Mouse (Mus musculus) 3T3-L1 (cell line): ENCODE results near the gene Ttll7.
A peak's percentile ranks its signal among the peaks of the same experiment; 100 is the strongest.

Experiments used
- DNase-seq: peaks from one replicate; pipeline ENCODE4 v3.0.0-alpha.2; 2015; ENCODE audit warnings: low read depth, low spot score

Gene Ttll7

DNA sequence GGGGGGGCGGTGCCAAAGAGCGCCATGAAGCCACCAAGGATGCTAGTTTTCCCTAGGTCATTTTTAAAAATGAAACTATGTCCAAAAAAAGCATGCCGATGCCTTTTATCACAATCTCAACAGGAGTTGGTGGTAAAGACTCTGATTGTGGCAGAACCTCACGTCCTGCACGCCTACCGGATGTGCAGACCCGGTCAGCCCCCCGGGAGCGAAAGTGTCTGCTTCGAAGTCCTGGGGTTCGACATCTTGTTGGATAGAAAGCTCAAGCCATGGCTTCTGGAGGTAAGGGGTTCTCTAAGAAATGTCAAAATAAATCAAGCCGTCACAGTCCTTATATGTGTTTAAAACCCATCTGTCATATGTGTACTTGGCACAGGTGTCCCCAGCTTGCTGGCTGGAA lies 60.9 kb downstream of the Ttll7 start:
- no peak for DNase-seq

- peak; percentile 86 for DNase-seq
Measured at GRCm38 (mm10) chr3:146914798-146915197, 62.6 kb downstream of the Ttll7 start.

DNA sequence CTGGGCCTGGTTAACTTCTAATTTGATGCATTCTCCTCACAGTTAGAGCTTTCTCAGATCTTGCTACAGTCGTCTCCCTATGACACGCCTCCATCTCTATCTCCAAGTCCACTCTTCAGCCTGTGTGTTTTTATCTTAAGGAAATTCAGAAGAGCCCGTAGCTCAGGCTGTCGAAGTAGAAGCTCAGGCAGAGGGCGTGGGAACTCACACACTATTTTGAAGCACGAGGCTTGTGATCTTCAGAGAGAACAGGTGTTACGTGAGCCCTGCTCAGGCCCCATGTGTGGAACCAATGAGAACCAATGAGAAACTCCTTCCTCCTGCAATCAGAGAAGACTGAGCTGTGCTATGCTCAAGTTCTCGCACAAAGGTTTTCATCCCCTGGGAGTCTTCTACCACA lies 65.7 kb downstream of the Ttll7 start:
- DNase-seq: no peak

- no peak for DNase-seq
Measured at GRCm38 (mm10) chr3:146918323-146918722, 66.2 kb downstream of the Ttll7 start.

DNA sequence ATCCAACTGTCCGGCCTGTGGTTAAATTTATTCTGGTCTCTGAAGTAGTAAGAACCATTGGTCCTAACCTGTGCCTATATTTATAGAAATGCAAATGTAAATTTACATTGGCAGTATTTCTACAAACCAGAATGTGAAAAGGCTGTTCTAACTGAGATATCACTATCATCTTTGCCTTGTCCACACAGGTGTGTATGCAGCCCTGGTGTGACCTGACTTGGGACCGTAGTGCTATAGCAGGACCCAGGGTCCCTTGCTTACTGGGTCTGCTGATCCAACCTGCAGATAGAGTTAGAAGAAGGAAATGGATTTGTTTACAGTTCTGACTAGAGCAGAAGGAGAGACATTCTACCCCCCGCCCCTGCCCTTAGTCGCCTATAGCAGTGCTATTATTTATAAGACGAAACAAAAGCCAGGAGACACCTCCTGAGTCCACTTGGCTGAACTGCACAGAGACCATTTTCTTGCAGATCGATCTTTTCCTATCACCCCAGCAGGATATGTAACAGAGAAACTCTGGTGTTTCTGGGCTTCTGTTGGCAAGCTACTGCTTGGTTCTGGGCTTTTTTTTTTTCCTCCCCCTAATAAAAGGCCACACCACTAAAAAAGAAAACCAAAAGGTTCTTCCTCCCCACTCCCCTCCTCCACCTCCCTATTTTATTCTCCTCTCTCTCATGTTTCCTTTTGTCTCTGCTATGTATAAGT lies 75.3 kb downstream of the Ttll7 start:
- no peak for DNase-seq

GRCm38 (mm10) chr3:146928141-146928540 lies 76.0 kb downstream of the Ttll7 start:
- no peak for DNase-seq

DNA sequence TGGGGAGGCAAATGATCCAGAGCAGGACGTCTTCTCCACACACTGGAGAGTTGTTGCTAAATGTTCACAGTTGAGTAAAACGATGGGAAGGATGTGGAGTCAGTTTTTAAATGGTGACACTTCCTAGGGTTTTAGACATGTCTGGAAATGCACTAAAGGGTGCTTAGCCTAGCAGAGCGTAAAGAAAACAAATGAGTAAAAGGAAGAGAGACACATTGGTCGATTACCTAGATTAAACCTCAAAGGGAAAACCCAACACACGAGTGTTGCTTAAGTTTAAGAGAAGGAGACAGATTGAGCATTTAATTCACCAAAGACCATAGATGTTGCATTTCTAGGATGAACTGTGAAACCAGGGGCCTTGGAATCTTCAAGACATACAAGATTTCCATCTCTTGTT lies 76.8 kb downstream of the Ttll7 start:
- DNase-seq: no peak

DNA sequence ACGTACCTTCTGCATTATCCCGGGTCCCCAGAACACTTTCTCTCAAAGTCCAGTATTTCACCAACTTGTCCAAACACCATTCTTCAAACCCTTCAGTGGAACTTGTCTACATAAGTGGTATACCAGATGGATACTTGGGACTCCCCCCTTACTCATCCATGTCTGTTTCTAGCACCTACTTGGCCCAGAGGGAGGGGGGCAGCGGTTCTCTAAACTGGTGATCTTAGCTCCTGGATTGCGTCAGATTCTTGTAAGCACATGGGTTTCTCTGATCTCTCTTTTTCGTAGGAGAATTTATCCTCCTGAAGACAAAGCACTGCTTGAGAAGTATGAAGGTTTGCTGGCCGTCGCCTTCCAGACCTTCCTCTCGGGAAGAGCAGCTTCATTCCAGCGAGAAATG lies 79.0 kb downstream of the Ttll7 start:
- DNase-seq: no peak

- DNase-seq: no peak
Measured at GRCm38 (mm10) chr3:146932506-146932905, 80.3 kb downstream of the Ttll7 start.

DNA sequence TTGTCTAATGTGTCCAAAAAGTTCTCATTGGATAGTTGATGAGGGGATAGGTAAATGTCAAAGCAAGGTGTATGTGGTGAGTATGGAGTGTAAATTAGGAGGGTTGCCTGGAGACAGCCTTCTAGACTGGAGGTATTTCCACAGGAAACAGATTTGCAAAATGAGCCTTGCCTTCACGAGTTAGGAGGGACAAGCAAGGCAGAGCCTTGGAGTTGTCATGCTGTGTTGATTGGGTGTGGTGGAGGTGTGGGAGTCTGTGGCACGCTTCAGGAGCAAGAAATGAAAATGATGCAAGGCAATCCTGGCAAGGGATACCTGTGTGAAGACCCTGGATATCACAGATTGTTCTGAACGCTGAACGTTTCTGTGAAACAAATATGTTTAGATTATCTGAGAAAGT lies 84.7 kb downstream of the Ttll7 start:
- DNase-seq: no peak

DNA sequence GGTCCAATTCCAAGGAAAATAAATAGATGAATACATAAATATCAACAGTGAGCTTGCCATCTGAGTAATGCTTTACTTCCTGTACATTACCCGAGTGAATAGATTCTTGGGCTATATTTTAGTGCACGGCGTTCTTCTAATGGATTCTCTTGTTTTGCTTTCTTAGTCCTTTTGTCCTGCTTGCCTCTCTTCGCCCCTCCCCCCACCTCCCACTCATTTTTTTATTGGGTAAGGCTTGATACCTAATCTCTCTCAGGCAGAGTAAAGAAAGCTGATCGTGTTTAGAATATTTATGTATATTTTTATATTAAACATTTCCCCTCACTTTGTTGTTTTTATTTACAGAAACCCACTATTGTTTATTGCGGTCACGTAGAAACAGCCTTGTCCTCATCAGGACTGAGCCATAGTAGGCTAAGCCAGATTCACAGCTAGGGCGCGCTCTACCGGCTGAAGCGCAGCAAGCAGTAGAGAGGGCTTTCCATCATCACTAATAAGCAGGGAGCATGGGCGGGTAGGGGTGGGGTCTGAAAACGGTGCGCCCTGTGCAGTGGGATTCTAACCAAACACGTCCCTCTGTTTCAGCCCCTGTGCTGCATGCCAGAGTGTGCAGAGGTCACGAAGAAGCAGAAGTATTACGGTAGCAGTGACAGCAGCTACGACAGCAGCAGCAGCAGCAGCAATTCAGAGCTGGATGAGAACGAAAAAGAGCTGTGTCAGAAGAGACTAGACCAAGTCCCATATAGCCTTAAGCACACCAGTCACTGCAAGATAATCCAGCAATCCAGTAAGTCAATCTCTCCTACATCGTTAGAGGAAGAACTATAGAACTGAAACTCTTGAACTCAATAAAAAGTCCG lies 87.5 kb downstream of the Ttll7 start:
- DNase-seq: no peak

DNA sequence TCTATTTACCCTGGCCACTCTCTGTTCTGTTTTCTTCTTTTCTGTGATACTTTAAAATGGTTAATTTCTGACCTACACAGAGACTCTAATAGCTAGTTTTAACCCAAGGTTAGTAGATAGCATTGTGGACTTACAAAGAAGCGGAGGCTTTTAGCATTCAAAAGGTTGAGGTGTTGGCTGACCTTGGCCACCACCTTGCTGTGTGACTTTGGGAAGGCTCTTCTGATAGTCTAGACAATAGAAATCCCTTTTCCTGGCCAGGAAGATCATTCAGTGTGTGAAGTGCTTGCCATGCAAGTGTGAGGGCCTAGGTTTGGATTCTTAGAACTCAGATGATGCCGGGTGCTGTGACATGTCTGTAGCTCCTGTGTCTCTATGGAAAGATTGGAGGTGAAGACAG lies 90.9 kb downstream of the Ttll7 start:
- DNase-seq: no peak

GRCm38 (mm10) chr3:146945342-146945741 lies 93.2 kb downstream of the Ttll7 start:
- no peak for DNase-seq

GRCm38 (mm10) chr3:146945887-146946286 lies 93.7 kb downstream of the Ttll7 start:
- peak; percentile 86 for DNase-seq

GRCm38 (mm10) chr3:146946641-146947040 lies 94.5 kb downstream of the Ttll7 start:
- DNase-seq: no peak

DNA sequence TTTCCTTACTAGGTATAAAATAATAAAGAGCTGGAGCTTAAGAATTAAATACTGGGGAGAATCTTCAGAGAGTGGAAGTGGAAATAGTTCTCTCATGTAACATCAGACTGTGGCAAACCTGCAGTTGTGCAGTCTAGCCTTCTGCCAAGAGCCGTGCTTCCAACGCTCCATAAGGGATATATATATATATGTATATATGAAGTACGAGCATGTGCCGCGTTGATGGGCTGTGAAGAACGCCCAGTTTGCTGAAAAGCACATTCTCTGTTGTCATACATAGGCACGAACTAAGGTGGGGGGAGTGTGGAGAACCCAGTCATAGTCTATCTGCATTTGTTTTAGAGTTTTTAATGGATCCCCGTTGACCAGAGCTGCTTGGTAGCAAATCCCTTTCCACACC lies 104.6 kb downstream of the Ttll7 start:
- DNase-seq: no peak

DNA sequence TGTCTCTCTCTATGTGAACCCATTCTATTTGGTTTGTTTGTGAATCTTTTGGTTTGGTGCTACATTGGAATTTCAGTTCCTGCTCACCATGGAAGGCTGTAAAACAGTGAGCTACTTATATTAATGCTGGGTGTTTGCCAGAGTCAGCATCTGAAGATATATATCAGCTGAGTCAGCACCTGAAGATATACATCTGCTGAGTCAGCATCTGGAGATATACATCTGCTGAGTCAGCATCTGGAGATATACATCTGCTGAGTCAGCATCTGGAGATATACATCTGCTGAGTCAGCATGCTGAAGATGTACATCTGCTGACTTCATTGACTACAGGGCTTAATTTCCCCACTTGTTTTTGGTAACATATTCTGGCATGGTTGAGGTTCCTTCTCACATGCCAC lies 110.7 kb downstream of the Ttll7 start:
- DNase-seq: peak; percentile 10

DNA sequence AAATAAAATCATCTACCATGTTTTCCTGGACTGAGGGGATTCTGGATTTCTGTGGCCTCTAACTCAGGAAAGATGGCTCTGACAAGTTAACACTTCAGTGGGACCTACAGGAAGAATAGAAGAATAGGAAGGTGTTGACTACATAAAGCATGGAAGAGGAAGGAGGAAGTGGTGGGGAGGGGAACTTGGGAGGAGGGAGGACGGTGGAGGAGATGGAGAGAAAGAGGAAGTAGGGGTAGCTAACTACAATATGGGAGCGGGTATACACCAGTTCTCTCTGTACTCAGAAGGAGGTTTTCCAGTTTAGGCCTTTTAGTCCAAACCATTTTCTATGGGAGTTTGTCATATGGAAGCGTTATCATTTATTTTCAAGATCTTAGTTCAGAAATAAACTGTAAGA lies 112.2 kb downstream of the Ttll7 start:
- no peak for DNase-seq

DNA sequence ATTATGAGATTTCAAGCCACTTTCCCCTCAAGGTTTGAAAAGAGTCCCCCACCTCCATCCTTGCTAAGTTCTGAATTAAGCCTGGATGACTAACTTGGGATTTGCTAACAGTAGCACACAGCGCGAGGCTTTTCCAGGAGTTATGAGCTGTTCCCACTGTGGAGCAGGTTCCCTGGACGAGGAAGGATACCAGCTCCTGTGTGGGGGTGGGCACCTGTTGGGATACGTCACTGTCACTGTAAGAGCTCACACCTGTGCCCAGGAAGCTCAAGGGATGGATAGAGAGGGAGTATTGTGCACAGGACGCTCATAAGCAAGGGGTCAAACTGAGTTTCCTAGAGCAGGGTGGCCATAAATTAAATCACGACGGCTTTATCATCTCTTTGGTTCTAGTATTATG lies 115.1 kb downstream of the Ttll7 start:
- no peak for DNase-seq

DNA sequence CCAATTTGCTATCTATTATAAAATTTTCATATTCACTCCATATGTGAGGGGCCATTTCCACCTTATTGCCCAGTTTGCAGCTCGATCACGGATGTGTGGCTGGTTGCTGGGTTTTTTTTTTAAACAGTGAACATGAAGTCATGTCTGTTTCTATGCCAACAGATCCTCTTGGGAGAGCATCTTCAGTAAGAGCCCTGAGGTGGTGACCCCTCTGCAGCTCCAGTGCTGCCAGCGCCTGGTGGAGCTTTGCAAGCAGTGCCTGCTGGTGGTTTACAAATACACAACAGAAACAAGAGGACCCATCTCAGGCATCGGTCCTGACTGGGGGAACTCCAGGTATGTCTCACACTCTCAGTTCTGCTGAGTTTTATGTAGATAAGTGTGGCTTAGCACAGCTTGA lies 115.7 kb downstream of the Ttll7 start:
- no peak for DNase-seq

DNA sequence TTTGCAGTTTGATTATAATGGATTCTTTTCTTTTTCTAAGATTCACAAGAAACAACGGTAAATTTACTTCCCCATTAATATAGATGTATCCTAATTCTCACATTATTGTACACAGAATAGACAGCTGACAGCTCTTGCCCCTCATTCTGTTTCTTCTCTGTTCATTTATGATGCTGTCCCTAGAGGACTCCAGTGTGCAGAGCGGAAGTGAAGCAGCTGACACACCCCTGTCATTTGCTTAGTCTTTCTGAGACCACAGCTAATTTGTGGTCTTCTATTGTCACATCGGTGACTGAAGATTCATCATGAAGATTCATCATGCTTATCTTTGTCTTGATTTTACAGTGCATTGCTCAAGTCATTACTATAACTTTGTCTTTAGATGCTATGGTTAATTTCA lies 126.1 kb downstream of the Ttll7 start:
- no peak for DNase-seq

DNA sequence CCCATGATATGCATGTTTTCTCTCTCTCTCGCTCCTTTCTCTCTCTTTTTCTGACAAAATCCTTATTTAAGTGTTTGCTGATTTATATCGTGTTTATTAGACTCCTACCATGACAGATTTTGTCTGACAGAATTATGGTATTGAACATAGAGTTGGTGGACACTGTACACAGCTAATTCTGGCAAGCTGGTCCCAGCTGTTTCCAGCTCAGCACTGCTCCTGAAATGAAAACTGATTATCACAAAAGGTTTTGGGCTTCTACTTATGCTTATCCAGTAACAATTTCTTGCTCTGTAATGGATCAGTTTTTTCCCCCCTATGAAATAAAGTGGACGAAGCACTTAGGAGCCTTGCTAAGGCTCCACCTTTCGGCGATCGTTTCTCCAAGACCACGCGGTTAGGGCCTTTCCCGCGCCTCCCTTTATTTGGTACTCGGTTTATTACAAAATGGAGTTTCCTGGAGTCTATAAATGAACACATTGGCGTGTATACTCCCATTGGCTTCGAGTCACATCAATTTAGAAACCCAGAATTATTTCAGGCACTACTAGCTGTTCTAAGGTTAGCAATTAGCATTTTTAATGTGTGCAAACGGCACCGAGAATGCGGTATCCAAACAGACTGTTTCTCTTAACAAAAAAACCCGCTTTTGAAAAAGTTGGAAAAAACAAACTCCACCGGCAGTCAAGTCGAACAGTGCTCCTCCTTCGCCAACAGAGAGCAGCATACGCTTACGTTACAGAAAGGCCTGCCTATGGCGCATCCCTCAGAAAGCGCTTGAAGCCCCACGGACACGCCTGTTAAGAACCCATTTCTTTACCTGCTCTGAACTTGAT lies 141.9 kb downstream of the Ttll7 start:
- peak; percentile 24 for DNase-seq
